Comparison of ENCODE assay signal across 9 mouse cellular contexts in the genomic region with DNA sequence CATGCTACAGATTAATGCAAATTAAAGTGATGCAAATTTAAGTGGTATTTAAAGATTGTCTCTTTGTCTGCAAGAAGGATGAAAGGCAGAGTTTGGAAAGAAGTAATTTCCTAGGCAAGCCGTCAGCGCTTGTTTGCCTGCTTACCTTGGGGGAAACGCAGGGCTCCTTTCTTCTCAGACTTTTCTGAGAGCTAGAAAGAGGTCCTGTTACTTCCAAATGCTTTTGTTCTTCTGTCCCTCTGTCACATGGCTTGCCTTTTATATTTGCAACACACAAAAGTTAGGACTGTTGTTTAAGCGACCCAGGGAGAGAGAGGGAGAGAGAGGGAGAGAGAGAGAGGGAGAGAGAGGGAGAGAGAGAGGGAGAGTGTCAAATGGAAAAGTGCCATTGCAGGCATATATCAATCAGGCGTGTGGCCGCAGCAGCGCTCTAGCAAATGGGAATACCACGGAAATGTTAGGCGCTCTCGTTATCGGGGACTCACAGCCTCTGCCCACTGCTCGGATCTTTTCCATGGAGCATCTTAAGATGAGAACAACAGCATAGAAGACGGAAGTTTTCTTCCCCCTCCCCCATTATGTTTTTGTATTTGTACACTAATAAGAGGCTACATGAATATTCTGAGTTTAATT. TPM values are rescaled to one million over a fixed set of nuclear protein-coding genes. Genes with fewer than 3 reads are reported as not detected.
DNase-seq lines count a peak whose midpoint lies in the region; ATAC-seq and TF ChIP-seq lines count a peak whose summit lies in the region.
"Had no signal": no experiment of that assay in that cellular context is flagged by ENCODE, and none has a peak within 500 bp of the region (broad histone marks: within the 10 kb centered on the region; RNA-seq: fewer than 3 reads in every experiment).

Gene Ndp, minus strand, starts transcription at position 534 of the 633 bp plus-strand sequence.

- DNase-seq in intestine, embryonic 14.5 days (ENCODE audit: low spot score), result no peak
- DNase-seq in cerebellum, postnatal 25 days, result peak; percentile 40 to 42
- no peak for DNase-seq in midbrain, postnatal 0 days (ENCODE audit: low spot score)
- no peak for DNase-seq in spleen, postnatal 36 days (ENCODE audit: low spot score in 2 of 2)
- no peak for DNase-seq in left cerebral cortex, postnatal 4 days
- DNase-seq in ovary, postnatal 10 days (ENCODE audit: low spot score), result no peak

- no peaks in the 10 kb centered on the region for H3K9me3 ChIP-seq in intestine, embryonic 14.5 days (ENCODE audit: control insufficient read depth, low read length)
- no peaks in the 10 kb centered on the region for H3K9me3 ChIP-seq in intestine, postnatal 0 days (ENCODE audit: control insufficient read depth)
- H3K9me3 ChIP-seq in forebrain, embryonic 16.5 days (ENCODE audit: control insufficient read depth, low read length), result no peaks in the 10 kb centered on the region
- H3K9me3 ChIP-seq in midbrain, postnatal 0 days (ENCODE audit: low read length), result no peaks in the 10 kb centered on the region

- H3K36me3 ChIP-seq in intestine, embryonic 14.5 days (ENCODE audit: control insufficient read depth, insufficient read depth, low read length), result no peaks in the 10 kb centered on the region
- H3K36me3 ChIP-seq in intestine, postnatal 0 days (ENCODE audit: control insufficient read depth, insufficient read depth), result no peaks in the 10 kb centered on the region
- no peaks in the 10 kb centered on the region for H3K36me3 ChIP-seq in forebrain, embryonic 16.5 days (ENCODE audit: control insufficient read depth, insufficient read depth)
- H3K36me3 ChIP-seq in midbrain, postnatal 0 days (ENCODE audit: insufficient read depth, low read length), result no peaks in the 10 kb centered on the region

- no peaks in the 10 kb centered on the region for H3K4me1 ChIP-seq in intestine, embryonic 14.5 days (replicated peaks; ENCODE audit: control insufficient read depth, insufficient read depth, low read length)
- no peaks in the 10 kb centered on the region for H3K4me1 ChIP-seq in intestine, postnatal 0 days (replicated peaks; ENCODE audit: control insufficient read depth, insufficient read depth, low read length)
- no peaks in the 10 kb centered on the region; the same call in 1 of the 2 replicates for H3K4me1 ChIP-seq in forebrain, embryonic 16.5 days (replicated peaks; ENCODE audit: control insufficient read depth, insufficient read depth, low read length)
- H3K4me1 ChIP-seq in midbrain, postnatal 0 days (ENCODE audit: insufficient read depth, low read length), result no peaks in the 10 kb centered on the region

- WGBS in intestine, embryonic 14.5 days, result 11% methylated on average over 13 of the region's 13 CpGs
- WGBS in intestine, postnatal 0 days, result 22% methylated on average over 13 of the region's 13 CpGs
- WGBS in forebrain, embryonic 16.5 days, result 24% methylated on average over 13 of the region's 13 CpGs
- WGBS in midbrain, postnatal 0 days, result 22% methylated on average over 13 of the region's 13 CpGs

- intact Hi-C loops in left cerebral cortex, postnatal 4 days (cut with DNase I), result no loop called here

- peak within 1 kb of the TSS; percentile 39 for H3K4me2 ChIP-seq in intestine, embryonic 14.5 days (ENCODE audit: low read length)
- H3K4me2 ChIP-seq in intestine, postnatal 0 days (replicated peaks; ENCODE audit: low read depth), result no peak within 1 kb of the TSS
- peak within 1 kb of the TSS; percentile 59 for H3K4me2 ChIP-seq in forebrain, embryonic 16.5 days (ENCODE audit: low read length)
- peak within 1 kb of the TSS; percentile 47 for H3K4me2 ChIP-seq in midbrain, postnatal 0 days (ENCODE audit: low read depth, low read length, poor library complexity, severe bottlenecking)

- no peak for TF ChIP-seq CTCF in intestine, postnatal 0 days (IDR thresholded peaks at IDR 0.05; ENCODE audit: low read depth)
- TF ChIP-seq CTCF in midbrain, postnatal 0 days (IDR thresholded peaks at IDR 0.05), result no peak

- H3K9ac ChIP-seq in intestine, embryonic 14.5 days (ENCODE audit: low read length), result no peak within 1 kb of the TSS
- no peak within 1 kb of the TSS for H3K9ac ChIP-seq in intestine, postnatal 0 days (ENCODE audit: low read depth, low read length)
- peak within 1 kb of the TSS; percentile 34; the same call in 1 of the 2 replicates for H3K9ac ChIP-seq in forebrain, embryonic 16.5 days (replicated peaks; ENCODE audit: low read depth, low read length)
- H3K9ac ChIP-seq in midbrain, postnatal 0 days (replicated peaks; ENCODE audit: low read length, poor library complexity, severe bottlenecking), result no peak within 1 kb of the TSS

- no peak within 1 kb of the TSS for H3K27ac ChIP-seq in intestine, embryonic 14.5 days (ENCODE audit: low read depth)
- no peak within 1 kb of the TSS for H3K27ac ChIP-seq in intestine, postnatal 0 days (ENCODE audit: low read depth, low read length)
- peak within 1 kb of the TSS; percentile 44 for H3K27ac ChIP-seq in forebrain, embryonic 16.5 days (ENCODE audit: low read length)
- no peak within 1 kb of the TSS; the same call in 1 of the 2 replicates for H3K27ac ChIP-seq in midbrain, postnatal 0 days (ENCODE audit: low read depth, low read length)

- H3K4me3 ChIP-seq in intestine, embryonic 14.5 days (ENCODE audit: low read depth, low read length), result peak within 1 kb of the TSS; percentile 13; the same call in 1 of the 2 replicates
- no peak within 1 kb of the TSS for H3K4me3 ChIP-seq in intestine, postnatal 0 days (ENCODE audit: low read depth, low read length)
- H3K4me3 ChIP-seq in forebrain, embryonic 16.5 days (replicated peaks; ENCODE audit: low read length), result peak within 1 kb of the TSS; percentile 41
- peak within 1 kb of the TSS; percentile 29 for H3K4me3 ChIP-seq in midbrain, postnatal 0 days (ENCODE audit: low read depth, low read length)

- 0 out of 2 replicates have a peak, but pooled peaks cover 2% of the 10 kb centered on the region for H3K27me3 ChIP-seq in intestine, embryonic 14.5 days (replicated peaks; ENCODE audit: control insufficient read depth, insufficient read depth, low read length)
- no peaks in the 10 kb centered on the region for H3K27me3 ChIP-seq in intestine, postnatal 0 days (replicated peaks; ENCODE audit: control insufficient read depth, insufficient read depth, low read length)
- no peaks in the 10 kb centered on the region for H3K27me3 ChIP-seq in forebrain, embryonic 16.5 days (replicated peaks; ENCODE audit: control insufficient read depth, insufficient read depth, low read length)
- no peaks in the 10 kb centered on the region for H3K27me3 ChIP-seq in midbrain, postnatal 0 days (ENCODE audit: insufficient read depth, low read length)

- no peak for ATAC-seq in intestine, embryonic 14.5 days (replicated peaks; ENCODE audit: low FRiP score, low TSS enrichment, low read depth)
- no peak for ATAC-seq in intestine, postnatal 0 days
- ATAC-seq in forebrain, embryonic 16.5 days, result peak; percentile 70
- no peak for ATAC-seq in midbrain, postnatal 0 days (ENCODE audit: low FRiP score)

RNA-seq across cellular contexts. Expression of gene Ndp, which starts in this region (rescaled TPM):
- 0.12 TPM in 1 of 2 replicates, not detected in the other for polyA plus RNA-seq in intestine, embryonic 14.5 days (2014; fragmentation: Nextera tagmentation; extraction: Ambion mirVana)
- polyA plus RNA-seq in intestine, postnatal 0 days (2015; fragmentation: Nextera tagmentation; extraction: Ambion mirVana), result 0.08 and 0.12 TPM in 2 replicates
- polyA plus RNA-seq in forebrain, embryonic 16.5 days (2015; fragmentation: Nextera tagmentation; extraction: Ambion mirVana), result 7.2 and 9.2 TPM in 2 replicates
- total RNA-seq in midbrain, postnatal 0 days (2014; rRNA removed), result 6.2 and 7.6 TPM in 2 replicates
- 5.0 and 5.1 TPM in 2 replicates for polyA plus RNA-seq in midbrain, postnatal 0 days (2015; fragmentation: Nextera tagmentation; extraction: Ambion mirVana)
- 1 to 10 TPM; 6.6 to 9.1 TPM for total RNA-seq in left cerebral cortex, postnatal 4 days (2021)
- total RNA-seq: MEL had no signal

Comparison
In these comparisons a context has a peak if more than half of its experiments do, and no peak if none do; other contexts are left out.
1. DNase-seq: peak in cerebellum, postnatal 25 days (2 of 2); none in intestine, embryonic 14.5 days (single experiment), midbrain, postnatal 0 days (single experiment), spleen, postnatal 36 days (0 of 2), left cerebral cortex, postnatal 4 days (single experiment) and ovary, postnatal 10 days (single experiment).